Mouse (Mus musculus): ENCODE results near the gene Ssbp1. TPM values are rescaled to one million over a fixed set of nuclear protein-coding genes. Genes with fewer than 3 reads are reported as not detected.

Gene Ssbp1
- polyA plus RNA-seq, 1 experiment from 2014 or later, result 97.5 TPM

Other genes with a start within 250 kb of the Ssbp1 start
- gene Agk, start 146.2 kb upstream of the Ssbp1 start, polyA plus RNA-seq (2014; fragmentation: Nextera tagmentation; extraction: Ambion mirVana), result 43.7 and 47.0 TPM in 2 replicates
- gene E330009J07Rik, start 35.2 kb upstream of the Ssbp1 start, polyA plus RNA-seq (2014; fragmentation: Nextera tagmentation; extraction: Ambion mirVana), result 3.5 and 3.6 TPM in 2 replicates
- gene Wee2, start 32.3 kb upstream of the Ssbp1 start, polyA plus RNA-seq (2014; fragmentation: Nextera tagmentation; extraction: Ambion mirVana), result not detected in 2 replicates
- not detected in 2 replicates for gene Tas2r137, start 19.9 kb downstream of the Ssbp1 start, polyA plus RNA-seq (2014; fragmentation: Nextera tagmentation; extraction: Ambion mirVana)
- gene Tas2r108, start 22.2 kb downstream of the Ssbp1 start, polyA plus RNA-seq (2014; fragmentation: Nextera tagmentation; extraction: Ambion mirVana), result not detected in 2 replicates
- not detected in 2 replicates for gene Prss37, start 48.2 kb downstream of the Ssbp1 start, polyA plus RNA-seq (2014; fragmentation: Nextera tagmentation; extraction: Ambion mirVana)
- not detected in 2 replicates for gene Olfr461, start 83.7 kb downstream of the Ssbp1 start, polyA plus RNA-seq (2014; fragmentation: Nextera tagmentation; extraction: Ambion mirVana)
- not detected in 2 replicates for gene Olfr460, start 98.1 kb downstream of the Ssbp1 start, polyA plus RNA-seq (2014; fragmentation: Nextera tagmentation; extraction: Ambion mirVana)
- 0.77 and 1.3 TPM in 2 replicates for gene Clec5a, start 114.5 kb downstream of the Ssbp1 start, polyA plus RNA-seq (2014; fragmentation: Nextera tagmentation; extraction: Ambion mirVana)
- gene Tas2r138, start 142.0 kb downstream of the Ssbp1 start, polyA plus RNA-seq (2014; fragmentation: Nextera tagmentation; extraction: Ambion mirVana), result not detected in 2 replicates
- 0.11 TPM in 1 of 2 replicates, not detected in the other for gene Mgam, start 157.5 kb downstream of the Ssbp1 start, polyA plus RNA-seq (2014; fragmentation: Nextera tagmentation; extraction: Ambion mirVana)

Measured in heart, embryonic 14.5 days (tissue).